Mouse (Mus musculus) thymus, adult 2 months (tissue): ENCODE results near the gene Adamtsl3.

Experiments used
- CTCF ChIP-seq: fragments of 200-500 bp; IDR thresholded peaks from 2 replicates; pipeline ENCODE4 v1.5.1; 2012; ENCODE audit warnings: mild to moderate bottlenecking, control low read depth, low read length, moderate library complexity, borderline replicate concordance; ENCODE audit not compliant: control insufficient read depth, poor library complexity, insufficient read depth; ENCODE audit errors: extremely low read depth
- POLR2A ChIP-seq: fragments of 200-500 bp; IDR thresholded peaks from 2 replicates; pipeline ENCODE4 v1.6.1; 2012; ENCODE audit warnings: mild to moderate bottlenecking, low read length, control low read depth, moderate library complexity; ENCODE audit not compliant: control insufficient read depth, poor library complexity, insufficient read depth; ENCODE audit errors: extremely low read depth

DNA sequence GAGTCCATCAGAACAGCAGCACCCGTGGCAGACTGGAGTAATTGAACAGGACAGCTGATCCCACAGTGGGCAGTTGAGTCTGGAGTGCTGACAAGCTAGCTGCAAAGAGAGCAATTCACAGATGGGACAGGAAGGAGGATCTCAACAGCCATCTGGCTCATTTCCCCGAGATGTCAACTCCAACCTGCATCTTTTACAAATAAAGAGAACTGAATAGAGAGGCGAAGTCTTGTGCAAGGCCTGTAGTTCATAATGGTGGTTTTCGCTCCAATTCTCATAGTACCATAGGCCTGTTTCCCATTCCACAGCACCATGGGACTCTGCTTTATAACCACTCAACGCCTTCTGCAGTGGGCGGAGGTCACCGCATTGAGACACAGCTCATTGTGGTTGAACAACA is 195.9 kb downstream of the Adamtsl3 start:
- TF ChIP-seq CTCF (no peak), POLR2A (no peak)
